Mouse (Mus musculus) thymus, adult 18-20 months (tissue): ENCODE data around the gene Ywhab.
A peak's percentile ranks its signal among the peaks of the same experiment; 100 is the strongest.

ENCODE experiments used
- DNase-seq, 2 experiments: peaks; one replicate each; pipeline ENCODE4 v3.0.0; 2022; ENCODE audit warnings: mixed read lengths in 2 of 2

Ywhab gene

DNA sequence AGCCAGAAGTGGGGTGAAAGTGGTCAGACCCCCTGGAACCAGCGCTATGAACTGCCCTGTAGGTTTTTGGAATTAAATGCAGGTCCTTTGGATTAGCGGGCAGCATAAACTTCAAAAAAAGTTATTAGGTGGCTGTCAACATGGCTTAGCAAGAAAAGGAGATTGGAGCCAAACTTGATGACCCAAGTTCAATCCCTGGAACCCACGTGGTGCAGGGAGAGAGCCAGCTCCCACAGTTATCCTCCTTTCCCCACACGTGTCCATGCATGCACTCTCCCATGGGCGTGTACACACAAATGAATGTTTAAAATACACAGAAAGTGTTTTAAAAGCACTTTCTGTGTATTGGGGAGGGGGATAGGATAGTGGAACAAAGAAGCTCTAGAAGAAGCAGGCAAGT is 15.7 kb downstream of the Ywhab start:
- DNase-seq = no peak

DNA sequence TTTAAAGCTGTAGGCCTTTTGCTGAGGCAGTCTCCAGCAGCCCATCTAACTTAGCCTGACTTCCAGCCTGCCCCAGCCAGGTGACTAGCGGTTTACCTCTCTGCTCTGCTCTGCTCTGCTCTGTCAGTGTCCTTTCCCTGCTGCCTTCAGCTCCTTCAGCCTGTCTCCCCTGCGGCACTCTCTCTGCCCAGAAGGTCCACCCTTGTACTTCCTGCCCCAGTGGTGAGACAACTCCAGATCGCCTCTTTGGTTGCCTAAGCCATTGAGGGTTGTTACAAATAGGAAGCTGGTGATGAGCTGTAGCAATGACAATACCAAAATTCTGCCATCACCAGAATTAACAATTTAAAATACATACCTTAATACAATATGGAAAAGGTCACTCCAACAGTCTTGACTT is 16.2 kb downstream of the Ywhab start:
- DNase-seq = no peak

DNA sequence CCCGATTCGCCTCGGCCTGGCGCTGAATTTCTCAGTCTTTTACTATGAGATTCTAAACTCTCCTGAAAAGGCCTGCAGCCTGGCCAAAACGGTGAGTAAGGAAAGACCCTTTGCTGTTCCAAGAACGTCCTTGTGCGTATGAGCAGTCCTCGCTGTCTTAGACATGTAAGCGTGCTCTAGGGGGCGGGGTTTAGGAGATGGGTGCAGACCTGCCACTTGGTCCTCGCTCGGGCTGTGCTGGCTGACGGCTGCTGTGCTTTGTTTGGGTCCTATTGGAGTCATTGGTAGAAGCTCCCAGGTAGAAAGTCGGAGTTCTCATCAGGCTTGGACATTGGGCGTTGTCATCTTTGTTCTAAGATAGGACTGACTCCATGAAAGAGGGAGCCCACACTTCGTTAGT is 20.5 kb downstream of the Ywhab start:
- DNase-seq = no peak

DNA sequence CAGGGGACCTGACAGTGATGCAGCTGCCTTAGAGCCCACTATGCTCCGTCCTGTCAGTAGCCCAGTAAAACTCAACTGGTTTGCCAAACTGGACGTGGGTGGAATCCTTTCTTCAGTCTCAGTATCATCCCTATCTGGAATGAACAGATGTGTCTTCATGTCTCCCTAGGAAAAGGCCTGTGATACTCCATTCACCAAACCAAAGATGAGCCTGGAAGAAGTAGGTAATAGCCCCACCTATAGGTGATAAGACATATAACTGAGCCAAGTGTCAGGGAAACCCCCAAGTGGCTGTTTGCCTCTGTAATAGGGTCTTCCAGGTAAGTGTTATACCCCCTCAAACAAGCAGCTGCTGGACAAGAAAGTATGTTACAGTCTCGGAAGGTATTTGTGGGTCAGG is 24.1 kb downstream of the Ywhab start:
- no peak for DNase-seq

DNA sequence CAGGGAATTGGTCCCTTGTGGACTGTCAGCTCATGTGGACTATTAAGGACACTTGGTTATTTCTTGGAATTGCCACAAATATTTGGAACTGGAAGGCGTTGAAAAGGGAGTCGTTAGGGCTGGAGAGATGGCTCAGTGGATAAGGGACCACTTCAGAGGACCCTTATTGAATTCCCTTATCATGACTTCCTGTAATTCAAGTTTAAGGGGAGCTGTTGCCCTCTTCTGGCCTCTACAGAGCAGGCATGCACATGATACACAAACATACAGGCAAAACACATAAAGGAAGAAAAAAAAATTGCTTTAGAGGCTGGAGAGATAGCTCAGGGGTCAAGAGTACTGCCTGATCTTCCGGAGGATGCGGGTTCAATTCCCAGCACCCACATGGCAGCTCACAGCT is 25.2 kb downstream of the Ywhab start:
- no peak for DNase-seq

DNA sequence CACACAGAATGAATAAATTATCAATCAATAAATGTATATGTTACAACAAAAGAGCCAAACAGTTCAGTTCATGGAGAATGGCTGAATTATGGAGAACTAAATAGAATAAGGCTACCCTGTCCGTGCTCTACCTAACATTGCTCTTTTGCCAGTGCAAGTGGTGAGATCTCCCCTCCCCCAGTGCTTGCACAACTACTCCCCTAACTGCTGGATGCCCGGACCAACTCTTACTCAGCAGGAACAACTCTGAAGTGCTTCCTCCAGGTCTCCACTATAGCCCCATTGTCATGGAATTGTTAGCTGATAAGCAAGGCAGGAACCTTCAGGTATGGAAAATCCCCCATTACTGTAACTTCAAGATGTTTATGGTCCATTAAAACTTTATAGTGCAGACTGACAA is 27.3 kb downstream of the Ywhab start:
- no peak for DNase-seq

DNA sequence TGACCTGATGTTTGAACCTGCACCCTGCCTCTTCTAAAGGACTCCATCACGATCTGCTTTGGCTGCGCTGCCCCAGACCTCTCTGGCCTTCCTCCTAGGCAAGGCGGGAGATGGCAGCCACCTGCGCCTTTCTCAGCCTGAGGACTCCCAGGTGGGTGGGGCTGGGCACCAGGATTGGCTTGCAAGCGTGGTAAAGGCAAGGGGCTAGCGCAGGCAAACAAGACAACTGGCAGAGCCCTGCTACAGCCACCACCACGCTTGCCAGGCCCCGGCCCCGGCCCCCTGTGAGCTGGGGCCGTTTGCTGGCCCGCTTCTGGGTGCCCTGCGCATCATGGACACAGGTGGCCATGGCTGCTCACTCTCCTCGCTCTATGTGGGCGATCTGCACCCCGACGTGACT is 30.4 kb downstream of the Ywhab start, which contains the start of gene Pabpc1l:
Pabpc1l (plus strand) TSS at position 301 of the 400 bp plus-strand sequence.
- no peak for DNase-seq

DNA sequence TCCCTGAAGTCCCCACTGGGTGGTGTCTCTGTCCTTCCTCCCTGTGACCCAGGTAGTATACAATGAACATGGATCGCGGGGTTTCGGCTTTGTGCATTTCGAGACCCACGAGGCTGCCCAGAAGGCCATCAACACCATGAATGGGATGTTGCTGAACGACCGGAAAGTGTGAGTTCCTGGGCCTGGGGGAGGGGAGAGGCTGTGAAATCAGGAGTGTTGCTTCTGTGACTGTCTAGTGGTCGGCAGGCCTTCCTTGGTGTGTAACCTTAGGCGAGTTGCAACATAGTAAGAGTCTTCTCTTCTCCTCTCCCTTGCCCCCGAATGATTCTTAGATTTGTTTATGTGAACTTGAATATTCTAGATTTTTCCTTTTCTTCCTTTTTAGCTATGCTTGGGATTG is 36.4 kb downstream of the Ywhab start:
- DNase-seq = no peak

DNA sequence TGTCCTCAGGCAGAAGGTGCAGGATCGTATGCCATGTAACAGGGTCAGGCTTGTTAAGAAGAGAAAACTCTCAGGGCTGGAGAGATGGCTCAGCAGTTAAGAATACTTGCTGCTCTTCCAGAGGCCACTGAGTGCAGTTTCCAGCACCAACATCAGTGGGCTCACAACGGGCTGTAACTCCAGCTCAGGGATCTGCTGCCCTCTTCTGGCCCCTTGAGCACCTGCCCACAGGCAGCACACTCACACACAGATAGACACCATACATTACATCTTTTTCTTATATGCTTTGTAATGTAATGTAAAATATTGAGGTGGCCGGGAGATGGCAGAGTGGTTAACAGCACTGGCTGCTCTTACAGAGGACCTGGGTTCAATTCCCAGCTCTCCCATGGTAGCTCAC is 38.2 kb downstream of the Ywhab start:
- no peak for DNase-seq

DNA sequence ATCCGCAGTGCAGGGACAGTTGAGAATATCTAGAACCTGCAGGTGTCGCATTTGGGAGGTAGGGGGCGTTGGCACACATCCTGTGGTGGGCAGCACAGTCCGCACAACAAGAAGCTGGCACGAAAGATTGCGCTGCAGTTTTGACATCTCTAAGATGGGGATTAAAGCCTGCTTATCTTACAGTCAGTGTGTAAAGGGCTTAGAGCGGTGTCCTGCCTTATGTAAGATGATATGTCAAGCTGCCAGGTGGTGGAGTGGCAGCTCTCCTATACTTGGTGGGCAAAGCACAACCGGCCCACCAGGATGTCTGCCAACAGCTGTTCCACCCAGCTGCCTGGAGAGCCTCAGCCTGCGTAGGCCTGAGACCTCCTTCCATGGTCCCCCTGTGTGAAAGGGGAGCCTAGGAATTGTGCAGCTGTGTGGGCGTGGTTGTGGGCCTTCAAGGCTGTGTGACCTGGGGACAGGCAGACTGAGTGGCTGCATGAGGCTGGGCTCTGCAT is 41.8 kb downstream of the Ywhab start:
- DNase-seq = no peak

DNA sequence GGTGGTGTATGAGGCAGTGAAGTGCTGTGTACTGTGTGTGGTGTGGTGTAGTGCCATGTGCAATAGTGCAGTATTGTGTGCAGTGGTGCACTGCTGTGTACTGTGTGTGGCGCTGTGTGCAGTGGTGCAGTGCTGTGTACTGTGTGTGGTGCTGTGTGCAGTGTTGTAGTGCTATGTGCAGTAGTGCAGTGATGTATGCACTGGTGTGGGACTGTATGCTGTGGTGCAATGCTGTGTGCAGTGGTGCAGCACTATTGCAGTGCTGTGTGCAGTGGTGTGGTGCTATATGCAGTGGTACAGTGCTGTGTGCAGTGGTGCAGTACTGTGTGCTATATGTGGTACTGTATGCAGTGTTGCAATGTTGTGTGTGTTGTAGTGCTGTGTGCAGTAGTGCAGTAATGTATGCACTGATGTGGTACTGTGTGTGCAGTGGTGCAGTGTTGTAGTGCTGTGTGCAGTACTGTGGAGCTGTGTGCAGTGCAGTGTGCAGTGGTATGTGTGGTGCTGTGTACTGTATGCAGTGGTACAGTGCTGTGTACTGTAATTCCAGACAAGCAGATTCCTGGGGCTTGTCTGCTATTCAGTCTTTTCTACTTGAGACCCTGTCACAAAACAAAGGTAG is 43.8 kb downstream of the Ywhab start:
- no peak for DNase-seq

DNA sequence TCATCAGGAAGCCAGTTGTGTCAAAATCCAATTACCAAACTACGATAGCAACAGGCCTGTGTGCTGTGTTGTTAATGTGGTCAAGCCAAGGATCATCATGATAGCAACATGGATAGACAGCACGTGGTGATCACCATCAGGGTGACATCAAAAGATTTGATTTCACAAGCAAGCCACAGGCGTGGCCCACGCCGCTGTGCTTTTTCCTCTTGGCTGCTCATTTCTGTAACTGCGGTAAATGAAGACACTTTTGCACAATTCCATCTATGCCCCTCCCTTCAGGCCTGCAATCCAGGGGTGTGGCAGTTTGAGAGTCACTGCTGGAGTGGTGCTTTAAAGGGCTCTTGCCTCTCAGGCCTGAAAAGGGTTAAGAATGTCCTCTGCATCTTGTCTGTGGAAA is 46.2 kb downstream of the Ywhab start:
- DNase-seq = no peak

DNA sequence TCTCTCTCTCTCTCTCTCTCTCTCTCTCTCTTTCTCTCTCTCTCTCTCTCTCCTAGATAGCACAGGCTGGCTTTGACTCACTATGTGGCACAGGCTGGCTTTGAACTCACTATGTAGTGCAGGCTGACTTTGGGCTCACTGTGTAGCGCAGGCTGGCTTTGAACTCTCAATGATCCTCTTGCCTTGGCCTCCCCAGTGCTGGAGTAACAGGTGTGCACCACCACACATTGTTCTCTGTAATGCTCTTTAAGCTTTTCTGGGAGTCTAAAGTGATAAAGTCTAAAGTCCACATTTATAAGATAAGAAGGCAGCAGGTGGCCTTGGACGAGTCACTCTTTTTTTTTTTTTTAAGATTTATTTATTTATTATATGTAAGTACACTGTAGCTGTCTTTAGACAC is 46.8 kb downstream of the Ywhab start:
- DNase-seq = no peak

DNA sequence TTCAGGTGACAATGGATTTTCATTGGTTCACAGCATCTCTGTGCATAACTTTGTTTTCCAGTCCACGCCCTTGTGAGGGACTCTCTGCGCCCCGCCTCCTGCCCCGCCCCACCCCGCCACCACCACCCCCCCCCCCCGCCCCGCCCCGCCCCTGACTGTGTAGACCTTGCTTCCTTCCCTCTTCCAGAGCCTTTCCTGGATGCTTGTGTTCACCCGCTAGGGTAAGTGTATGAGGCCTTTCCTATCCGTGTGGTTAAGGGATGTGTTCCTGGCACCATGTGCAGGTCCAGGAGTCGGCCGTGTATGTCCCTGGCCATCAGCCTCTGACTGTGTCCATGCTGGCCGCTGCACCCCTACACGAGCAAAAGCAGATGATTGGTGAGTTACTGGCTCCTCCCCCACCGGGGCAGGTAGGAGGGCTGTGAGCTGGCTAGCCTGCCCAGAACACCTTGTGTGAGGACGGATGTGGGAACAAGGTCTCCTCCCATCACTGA is 52.5 kb downstream of the Ywhab start:
- DNase-seq = peak in 1 of 2 experiments; percentile 56

DNA sequence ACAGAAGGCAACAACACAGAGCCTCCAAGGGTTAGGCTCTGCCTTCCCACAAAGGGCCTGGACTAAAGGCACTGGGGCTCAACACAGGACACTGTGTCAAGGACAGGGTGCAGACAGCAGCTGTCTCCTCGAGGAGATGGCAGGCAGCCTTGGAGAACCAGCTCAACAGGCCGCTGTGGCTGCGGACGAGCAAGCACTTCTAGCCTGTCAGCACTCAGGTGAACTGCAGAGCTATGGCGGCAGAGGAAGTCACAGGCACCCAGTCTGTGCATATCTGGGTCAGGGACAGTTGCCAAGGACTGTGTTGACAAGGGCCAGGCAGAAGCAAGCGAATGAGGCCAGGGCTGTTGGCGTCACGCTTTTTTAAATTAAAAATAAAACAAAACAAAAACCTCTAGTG is 59.0 kb downstream of the Ywhab start:
- peak in 1 of 2 experiments; percentile 24 for DNase-seq

DNA sequence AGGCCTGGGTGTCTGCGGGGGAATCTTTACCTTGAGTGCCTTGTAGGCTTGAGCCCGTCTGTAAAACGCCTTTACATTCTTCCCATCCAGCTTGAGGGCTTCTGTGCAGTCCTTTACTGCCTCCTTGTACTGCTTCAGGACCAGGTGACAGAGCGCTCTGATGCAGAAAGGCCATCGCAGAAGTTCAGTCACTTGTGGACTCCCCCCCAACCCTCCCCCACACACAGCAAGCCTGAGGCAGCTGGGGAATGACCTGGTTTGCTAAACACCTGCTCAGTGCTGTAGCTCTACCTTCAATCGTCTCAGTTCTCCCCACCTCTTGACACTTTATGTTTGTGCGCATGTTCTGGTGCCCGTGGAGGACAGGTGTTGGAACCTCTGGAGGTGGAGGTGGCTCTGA is 59.9 kb downstream of the Ywhab start:
- DNase-seq = peak in 1 of 2 experiments; percentile 38

DNA sequence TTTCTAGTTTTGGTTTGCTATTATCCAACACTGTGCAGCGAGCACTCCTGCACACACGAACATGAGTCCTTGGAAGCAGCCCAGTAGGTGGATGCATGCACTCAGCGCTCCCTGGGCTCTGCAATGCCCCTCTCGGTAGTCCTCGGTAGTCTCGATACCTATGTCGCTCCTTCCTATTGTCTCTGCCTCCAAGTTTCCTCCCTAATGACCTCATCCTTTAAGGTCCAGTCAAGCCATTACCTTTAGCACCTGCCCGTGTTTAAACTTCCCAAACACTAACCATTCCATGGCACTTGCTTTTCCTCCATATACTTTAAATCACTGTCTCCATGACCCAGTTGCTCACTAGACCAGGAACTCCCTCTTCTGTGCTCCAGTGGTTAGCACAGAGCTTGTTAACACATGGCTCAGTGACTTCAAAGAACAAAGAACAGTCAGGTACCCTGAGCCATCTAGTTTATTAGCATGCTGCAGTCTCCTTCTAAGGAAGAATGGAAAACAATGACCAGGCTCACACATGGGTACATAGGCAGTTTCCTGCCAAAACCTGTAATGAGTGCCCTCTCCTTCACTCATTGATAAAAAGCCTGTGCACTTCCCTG is 65.0 kb downstream of the Ywhab start:
- DNase-seq = no peak
